Mouse (Mus musculus): Measurements from ENCODE around the gene Rfc4. TPM values are rescaled to one million over a fixed set of nuclear protein-coding genes. Genes with fewer than 3 reads are reported as not detected.
A peak's percentile ranks its signal among the peaks of the same experiment; 100 is the strongest.

Rfc4 gene
- total and polyA plus RNA-seq, 2 experiments = 5.3 TPM; not detected in 1

DNA sequence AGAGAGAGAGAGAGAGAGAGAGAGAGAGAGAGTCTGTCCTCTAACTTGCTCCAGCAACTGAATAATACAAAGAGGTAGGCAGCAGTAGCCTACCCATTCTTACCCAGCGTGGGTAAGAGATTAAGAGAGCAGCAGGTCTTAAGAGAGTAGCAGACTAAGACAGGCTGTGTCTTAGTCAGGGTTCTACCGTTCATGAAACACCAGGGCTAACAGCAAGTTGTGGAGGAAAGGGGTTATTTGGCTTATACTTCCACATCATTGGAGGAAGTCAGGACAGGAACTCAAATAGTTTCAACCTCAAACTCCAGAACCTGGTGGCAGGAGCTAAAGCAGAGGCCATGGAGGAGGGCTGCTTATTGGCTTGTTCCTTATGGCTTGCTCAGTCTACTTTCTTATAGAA, 23.7 kb downstream of the Rfc4 start:
- H3K27ac ChIP-seq (replicated peaks; ENCODE audit: insufficient read depth, low read depth, low read length) = no peak overlapping the region
- DNase-seq (ENCODE audit: extremely low read depth, low read depth, low spot score) = no peak
- no peaks in the 10 kb centered on the region for H3K27me3 ChIP-seq (ENCODE audit: control insufficient read depth, insufficient read depth, low read length)
- H3K36me3 ChIP-seq (ENCODE audit: control insufficient read depth, insufficient read depth, low read length) = peaks cover 3% of the 10 kb centered on the region
- H3K4me1 ChIP-seq (ENCODE audit: control insufficient read depth, insufficient read depth, low read length) = peaks cover 1% of the 10 kb centered on the region; the same call in 1 of the 2 replicates
- peaks cover 9% of the 10 kb centered on the region for H3K79me2 ChIP-seq (ENCODE audit: control insufficient read depth, insufficient read depth, low read length)
- TF ChIP-seq CTCF (IDR thresholded peaks at IDR 0.05; ENCODE audit: low read depth, low read length) (no peak), POLR2A (IDR thresholded peaks at IDR 0.05; ENCODE audit: extremely low read depth, insufficient read depth, low read length) (no peak)
- H3K9ac ChIP-seq (ENCODE audit: low read depth, low read length) = no peak overlapping the region; the same call in 1 of the 2 replicates
- no peak overlapping the region for H3K4me3 ChIP-seq (ENCODE audit: insufficient read depth, low read depth, low read length)
- WGBS = 78% methylated on average over 2 of the region's 2 CpGs

DNA sequence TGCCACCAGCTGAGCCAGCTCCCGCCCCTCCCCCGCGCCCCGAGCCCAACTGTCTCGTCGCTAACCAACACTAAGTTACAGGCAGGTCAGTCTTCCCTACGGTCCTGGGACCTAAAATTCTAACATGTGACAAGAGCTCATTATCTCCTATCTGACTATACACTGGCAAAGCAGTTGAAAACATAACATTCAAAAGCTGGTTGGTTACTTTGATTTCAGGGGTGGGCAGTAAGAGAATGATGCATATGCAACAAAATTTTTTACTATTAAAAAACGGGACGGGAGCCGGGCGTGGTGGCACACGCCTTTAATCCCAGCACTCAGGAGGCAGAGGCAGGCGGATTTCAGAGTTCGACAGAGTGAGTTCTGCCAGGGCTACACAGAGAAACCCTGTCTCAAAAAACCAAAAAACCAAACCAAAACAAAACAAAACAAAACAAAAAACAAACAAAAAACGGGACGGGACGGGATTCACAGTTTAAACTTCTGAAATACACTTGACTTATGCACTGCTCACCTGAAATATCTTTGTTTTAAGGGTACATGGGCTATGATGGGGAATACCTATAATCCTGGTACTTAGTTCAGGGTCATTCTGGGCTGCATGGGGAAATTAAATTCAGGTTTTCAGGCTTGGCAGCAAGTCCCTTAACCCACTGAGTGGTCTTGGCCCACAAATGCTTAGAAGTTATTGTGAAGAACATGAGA, 24.3 kb downstream of the Rfc4 start:
- no peak for DNase-seq (ENCODE audit: extremely low read depth, low read depth, low spot score)
- H3K4me1 ChIP-seq (ENCODE audit: control insufficient read depth, insufficient read depth, low read length) = no peaks in the 10 kb centered on the region; the same call in 1 of the 2 replicates
- peaks cover 6% of the 10 kb centered on the region for H3K79me2 ChIP-seq (ENCODE audit: control insufficient read depth, insufficient read depth, low read length)
- H3K9ac ChIP-seq (ENCODE audit: low read depth, low read length) = peak overlapping the region; percentile 59
- no peak overlapping the region for H3K27ac ChIP-seq (replicated peaks; ENCODE audit: insufficient read depth, low read depth, low read length)
- TF ChIP-seq POLR2A (IDR thresholded peaks at IDR 0.05; ENCODE audit: extremely low read depth, insufficient read depth, low read length) (no peak), CTCF (IDR thresholded peaks at IDR 0.05; ENCODE audit: low read depth, low read length) (no peak)
- 29% methylated on average over 17 of the region's 17 CpGs for WGBS
- H3K27me3 ChIP-seq (ENCODE audit: control insufficient read depth, insufficient read depth, low read length) = no peaks in the 10 kb centered on the region
- peak overlapping the region; percentile 67 for H3K4me3 ChIP-seq (ENCODE audit: insufficient read depth, low read depth, low read length)
- H3K36me3 ChIP-seq (ENCODE audit: control insufficient read depth, insufficient read depth, low read length) = no peaks in the 10 kb centered on the region

DNA sequence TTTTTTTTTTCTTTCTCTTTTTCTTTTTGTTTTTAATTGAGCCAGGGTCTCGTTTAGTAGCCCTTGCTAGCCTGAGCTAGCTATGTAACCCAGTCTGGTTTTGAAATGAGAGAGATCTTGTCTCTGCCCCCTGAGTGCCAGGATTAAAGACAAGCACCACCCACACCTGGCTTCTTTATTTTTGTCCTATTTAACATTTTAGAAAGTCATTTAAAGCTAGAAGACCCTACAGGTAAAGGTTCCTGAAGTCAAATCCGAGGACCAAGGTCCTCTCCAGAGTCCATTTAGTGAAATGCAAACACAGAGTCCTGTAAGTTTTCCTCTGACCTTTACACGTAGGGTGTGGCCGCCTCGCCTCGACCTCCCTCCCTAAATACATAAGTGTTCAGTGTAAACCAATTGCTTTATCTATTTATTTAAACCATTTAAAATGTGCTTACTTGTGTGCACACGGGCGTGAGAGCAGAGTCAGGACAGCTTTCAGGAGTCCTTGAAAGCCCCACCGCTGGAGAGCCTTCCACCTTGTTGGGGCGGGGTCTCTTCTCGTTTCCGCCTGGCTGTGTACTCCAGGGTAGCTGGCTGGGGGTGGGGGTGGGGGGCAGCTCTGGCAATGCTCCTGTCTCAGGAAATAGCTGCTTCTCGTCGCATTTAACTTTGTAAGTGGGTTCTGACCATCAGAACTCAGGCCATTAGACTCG, 25.0 kb downstream of the Rfc4 start:
- TF ChIP-seq CTCF (IDR thresholded peaks at IDR 0.05; ENCODE audit: low read depth, low read length) (no peak), POLR2A (IDR thresholded peaks at IDR 0.05; ENCODE audit: extremely low read depth, insufficient read depth, low read length) (no peak)
- H3K27me3 ChIP-seq (ENCODE audit: control insufficient read depth, insufficient read depth, low read length) = no peaks in the 10 kb centered on the region
- H3K36me3 ChIP-seq (ENCODE audit: control insufficient read depth, insufficient read depth, low read length) = no peaks in the 10 kb centered on the region
- H3K4me1 ChIP-seq (ENCODE audit: control insufficient read depth, insufficient read depth, low read length) = no peaks in the 10 kb centered on the region; the same call in 1 of the 2 replicates
- no peaks in the 10 kb centered on the region for H3K79me2 ChIP-seq (ENCODE audit: control insufficient read depth, insufficient read depth, low read length)
- H3K27ac ChIP-seq (replicated peaks; ENCODE audit: insufficient read depth, low read depth, low read length) = no peak overlapping the region
- H3K4me3 ChIP-seq (ENCODE audit: insufficient read depth, low read depth, low read length) = peak overlapping the region; percentile 67
- WGBS = 12% methylated on average over 15 of the region's 15 CpGs
- peak; percentile 48 for DNase-seq (ENCODE audit: extremely low read depth, low read depth, low spot score)
- H3K9ac ChIP-seq (ENCODE audit: low read depth, low read length) = peak overlapping the region; percentile 59

DNA sequence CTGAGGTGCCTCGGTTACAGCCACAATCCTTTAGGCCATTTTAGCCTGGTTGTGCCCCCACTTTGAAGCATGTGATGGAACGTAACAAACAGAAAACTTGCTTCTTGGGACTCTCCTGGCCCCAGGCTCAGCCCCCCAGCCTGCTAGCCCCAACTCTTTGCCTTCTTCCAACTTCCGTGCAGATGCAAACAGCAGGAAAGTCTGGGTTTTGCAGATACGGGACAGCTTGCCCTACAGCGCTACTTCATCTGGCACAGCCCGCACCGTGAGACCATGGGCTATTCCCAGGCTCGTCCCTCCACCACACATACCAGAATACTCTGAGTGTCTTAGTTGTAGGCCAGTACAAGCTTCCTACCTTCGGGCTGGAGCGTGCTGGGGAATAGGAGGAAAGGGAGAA, 26.9 kb downstream of the Rfc4 start:
- Histone ChIP-seq H3K4me1 (ENCODE audit: control insufficient read depth, insufficient read depth, low read length) (no peaks in the 10 kb centered on the region), H3K27me3 (ENCODE audit: control insufficient read depth, insufficient read depth, low read length) (no peaks in the 10 kb centered on the region), H3K27ac (replicated peaks; ENCODE audit: insufficient read depth, low read depth, low read length) (no peak overlapping the region), H3K36me3 (ENCODE audit: control insufficient read depth, insufficient read depth, low read length) (no peaks in the 10 kb centered on the region), H3K4me3 (ENCODE audit: insufficient read depth, low read depth, low read length) (no peak overlapping the region), H3K79me2 (ENCODE audit: control insufficient read depth, insufficient read depth, low read length) (no peaks in the 10 kb centered on the region), H3K9ac (ENCODE audit: low read depth, low read length) (peak overlapping the region; percentile 48; the same call in 1 of the 2 replicates)
- TF ChIP-seq CTCF (IDR thresholded peaks at IDR 0.05; ENCODE audit: low read depth, low read length) = no peak
- TF ChIP-seq POLR2A (IDR thresholded peaks at IDR 0.05; ENCODE audit: extremely low read depth, insufficient read depth, low read length) = no peak
- WGBS = 67% methylated on average over 10 of the region's 10 CpGs
- DNase-seq (ENCODE audit: extremely low read depth, low read depth, low spot score) = no peak

DNA sequence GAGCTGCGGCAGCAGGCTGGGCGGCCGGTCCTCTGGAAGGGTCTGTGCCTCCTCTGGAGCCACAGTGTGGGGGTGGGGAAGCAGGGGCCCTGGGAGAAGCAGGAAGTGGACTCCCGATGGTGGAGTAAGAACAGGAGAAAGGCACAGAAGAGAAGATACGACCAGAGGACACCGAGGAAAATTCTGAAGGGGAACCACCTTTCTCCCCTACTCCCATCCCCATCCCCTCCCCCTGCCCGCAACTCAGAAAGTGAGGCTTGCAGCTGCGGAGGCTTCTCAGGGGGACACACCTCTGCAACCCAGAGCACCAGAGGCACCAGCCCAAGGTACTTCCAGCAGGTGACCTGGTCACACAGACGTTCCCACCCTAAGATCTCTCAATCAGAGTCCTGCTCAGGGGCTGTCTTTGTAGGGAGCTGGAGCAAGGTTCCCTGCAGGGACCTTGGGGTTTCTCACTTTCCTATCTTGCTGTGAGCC, 27.4 kb downstream of the Rfc4 start:
- Histone ChIP-seq H3K9ac (ENCODE audit: low read depth, low read length) (no peak overlapping the region), H3K27me3 (ENCODE audit: control insufficient read depth, insufficient read depth, low read length) (no peaks in the 10 kb centered on the region), H3K4me3 (ENCODE audit: insufficient read depth, low read depth, low read length) (peak overlapping the region; percentile 32; the same call in 1 of the 2 replicates), H3K27ac (replicated peaks; ENCODE audit: insufficient read depth, low read depth, low read length) (no peak overlapping the region), H3K4me1 (ENCODE audit: control insufficient read depth, insufficient read depth, low read length) (no peaks in the 10 kb centered on the region), H3K79me2 (ENCODE audit: control insufficient read depth, insufficient read depth, low read length) (no peaks in the 10 kb centered on the region), H3K36me3 (ENCODE audit: control insufficient read depth, insufficient read depth, low read length) (no peaks in the 10 kb centered on the region)
- 45% methylated on average over 9 of the region's 9 CpGs for WGBS
- TF ChIP-seq CTCF (IDR thresholded peaks at IDR 0.05; ENCODE audit: low read depth, low read length) = no peak
- no peak for TF ChIP-seq POLR2A (IDR thresholded peaks at IDR 0.05; ENCODE audit: extremely low read depth, insufficient read depth, low read length)
- no peak for DNase-seq (ENCODE audit: extremely low read depth, low read depth, low spot score)
